Mouse (Mus musculus) induced T-regulatory cell, adult 2 months (primary cell): Measurements from ENCODE around the gene Mfsd13b.

Experiments
- DNase-seq: peaks from one replicate; pipeline ENCODE4 v3.0.0-alpha.2; 2012; ENCODE audit warnings: low read depth

The Mfsd13b gene

GRCm38 (mm10) chr7:121043510-121043909 is 61.2 kb downstream of the Mfsd13b start:
- DNase-seq = no peak

- DNase-seq = no peak
Observed at GRCm38 (mm10) chr7:121044251-121044650, 61.9 kb downstream of the Mfsd13b start.

- DNase-seq = no peak
Observed at GRCm38 (mm10) chr7:121045671-121046453, 63.6 kb downstream of the Mfsd13b start.

- no peak for DNase-seq
Observed at GRCm38 (mm10) chr7:121047624-121048023, 65.3 kb downstream of the Mfsd13b start.

GRCm38 (mm10) chr7:121053071-121053470 is 70.8 kb downstream of the Mfsd13b start:
- DNase-seq = no peak

- DNase-seq = peak; percentile 21
Observed at GRCm38 (mm10) chr7:121059477-121060218, 77.3 kb downstream of the Mfsd13b start.

- DNase-seq = peak; percentile 55
Observed at GRCm38 (mm10) chr7:121064309-121064708, 82.0 kb downstream of the Mfsd13b start.
